Mouse (Mus musculus) C2C12 (cell line): ENCODE results near the gene Krt222. TPM values are rescaled to one million over a fixed set of nuclear protein-coding genes. Genes with fewer than 3 reads are reported as not detected.

ENCODE experiments used
- H3K27me3 ChIP-seq: one replicate; pipeline ENCODE4 v1.6.1; 2011; ENCODE audit not compliant: control insufficient read depth, insufficient read depth, insufficient read length
- H3K36me3 ChIP-seq: one replicate; pipeline ENCODE4 v1.6.1; 2011; ENCODE audit not compliant: control insufficient read depth, insufficient read depth
- H3K4me3 ChIP-seq: one replicate; pipeline ENCODE4 v1.5.1; 2011; ENCODE audit warnings: mild to moderate bottlenecking, control low read depth; ENCODE audit not compliant: poor library complexity, insufficient read depth, severe bottlenecking
- H3K79me2 ChIP-seq: one replicate; pipeline ENCODE4 v1.6.1; 2011; ENCODE audit not compliant: control insufficient read depth, insufficient read depth
- H3K79me3 ChIP-seq: one replicate; pipeline ENCODE4 v1.6.1; 2011; ENCODE audit warnings: low read depth, control low read depth
- H3ac ChIP-seq: one replicate; pipeline ENCODE3; 2011; ENCODE audit warnings: low read depth; ENCODE audit not compliant: control insufficient read depth, insufficient read length
- MAX ChIP-seq: IDR thresholded peaks from one replicate; pipeline ENCODE4 v1.6.1; 2011; ENCODE audit warnings: mild to moderate bottlenecking, control low read depth
- polyA plus RNA-seq: library from polyadenylated mRNA; unstranded; fragments of >200 nt; fragmentation: generic; extraction: Trizol; gene quantifications from one replicate; pipeline ENCODE4 v1.2.1, GENCODE M21; 2012; ENCODE audit warnings: missing spikeins

The Krt222 gene
- polyA plus RNA-seq, 1 experiment = not detected

- no peak for TF ChIP-seq MAX
- Histone ChIP-seq H3K79me2 (no peaks in the 10 kb centered on the region), H3ac (no peak overlapping the region), H3K36me3 (no peaks in the 10 kb centered on the region), H3K4me3 (no peak overlapping the region), H3K79me3 (no peaks in the 10 kb centered on the region), H3K27me3 (peaks cover 66% of the 10 kb centered on the region)
Observed at GRCm38 (mm10) chr11:99186836-99187235, 57.0 kb downstream of the Krt222 start.

Other genes with a start within 250 kb of the Krt222 start
- 83.8 TPM for gene Top2a, start 219.9 kb downstream of the Krt222 start, polyA plus RNA-seq
- 38.5 TPM for gene Igfbp4, start 202.8 kb downstream of the Krt222 start, polyA plus RNA-seq
- gene Tns4, start 154.8 kb downstream of the Krt222 start, polyA plus RNA-seq = 0.18 TPM
- 0.02 TPM for gene Ccr7, start 89.0 kb downstream of the Krt222 start, polyA plus RNA-seq
- 103 TPM for gene Smarce1, start 13.1 kb downstream of the Krt222 start, polyA plus RNA-seq
- not detected for gene Krt24, start 41.2 kb upstream of the Krt222 start, polyA plus RNA-seq
- gene Krt25, start 78.9 kb upstream of the Krt222 start, polyA plus RNA-seq = not detected
- gene Krt26, start 93.9 kb upstream of the Krt222 start, polyA plus RNA-seq = not detected
- gene Krt27, start 107.0 kb upstream of the Krt222 start, polyA plus RNA-seq = not detected
- gene Krt28, start 130.8 kb upstream of the Krt222 start, polyA plus RNA-seq = 0.02 TPM
- 3.7 TPM for gene Krt10, start 145.3 kb upstream of the Krt222 start, polyA plus RNA-seq
- gene Krt12, start 178.2 kb upstream of the Krt222 start, polyA plus RNA-seq = not detected
- not detected for gene Krt20, start 194.1 kb upstream of the Krt222 start, polyA plus RNA-seq
- gene Krt23, start 249.1 kb upstream of the Krt222 start, polyA plus RNA-seq = not detected